Mouse (Mus musculus): ENCODE measurements around the gene Sel1l.
A peak's percentile ranks its signal among the peaks of the same experiment; 100 is the strongest.

Sel1l gene

GRCm38 (mm10) chr12:91849045-91849467 is at the start of gene Sel1l:
Sel1l (minus strand) TSS chr12:91849157.
- peak; percentile 99 for DNase-seq (ENCODE audit: low spot score)

GRCm38 (mm10) chr12:91892622-91893560 is 43.9 kb upstream of the Sel1l start:
- DNase-seq (ENCODE audit: low spot score) = no peak

- no peak for DNase-seq (ENCODE audit: low spot score)
These were observed 31.5 kb upstream of the Sel1l start for GRCm38 (mm10) chr12:91880431-91880830.

- no peak for DNase-seq (ENCODE audit: low spot score)
These were observed 29.9 kb upstream of the Sel1l start for GRCm38 (mm10) chr12:91878912-91879250.

- DNase-seq (ENCODE audit: low spot score) = no peak
These were observed 29.3 kb upstream of the Sel1l start for GRCm38 (mm10) chr12:91878056-91878911.

GRCm38 (mm10) chr12:91877646-91878045 is 28.7 kb upstream of the Sel1l start:
- DNase-seq (ENCODE audit: low spot score) = peak; percentile 21

- no peak for DNase-seq (ENCODE audit: low spot score)
These were observed 21.7 kb upstream of the Sel1l start for GRCm38 (mm10) chr12:91870671-91871070.

- no peak for DNase-seq (ENCODE audit: low spot score)
These were observed 20.4 kb upstream of the Sel1l start for GRCm38 (mm10) chr12:91869352-91869751.

- no peak for DNase-seq (ENCODE audit: low spot score)
These were observed 5.4 kb upstream of the Sel1l start for GRCm38 (mm10) chr12:91854330-91854729.

- peak; percentile 72 for DNase-seq (ENCODE audit: low spot score)
These were observed 438 bp downstream of the Sel1l start for GRCm38 (mm10) chr12:91848394-91849044.

GRCm38 (mm10) chr12:91846038-91846437 is 2.9 kb downstream of the Sel1l start:
- no peak for DNase-seq (ENCODE audit: low spot score)

GRCm38 (mm10) chr12:91845393-91845792 is 3.6 kb downstream of the Sel1l start:
- no peak for DNase-seq (ENCODE audit: low spot score)

GRCm38 (mm10) chr12:91844542-91844941 is 4.4 kb downstream of the Sel1l start:
- DNase-seq (ENCODE audit: low spot score) = peak; percentile 51

- DNase-seq (ENCODE audit: low spot score) = no peak
These were observed 5.1 kb downstream of the Sel1l start for GRCm38 (mm10) chr12:91843888-91844287.

- DNase-seq (ENCODE audit: low spot score) = no peak
These were observed 7.2 kb downstream of the Sel1l start for GRCm38 (mm10) chr12:91841714-91842113.

- no peak for DNase-seq (ENCODE audit: low spot score)
These were observed 10.7 kb downstream of the Sel1l start for GRCm38 (mm10) chr12:91838261-91838660.

GRCm38 (mm10) chr12:91837401-91838065 is 11.4 kb downstream of the Sel1l start:
- DNase-seq (ENCODE audit: low spot score) = no peak

GRCm38 (mm10) chr12:91833939-91834333 is 15.0 kb downstream of the Sel1l start:
- no peak for DNase-seq (ENCODE audit: low spot score)

- no peak for DNase-seq (ENCODE audit: low spot score)
These were observed 15.6 kb downstream of the Sel1l start for GRCm38 (mm10) chr12:91833237-91833938.

- no peak for DNase-seq (ENCODE audit: low spot score)
These were observed 17.5 kb downstream of the Sel1l start for GRCm38 (mm10) chr12:91831410-91831809.

- no peak for DNase-seq (ENCODE audit: low spot score)
These were observed 28.5 kb downstream of the Sel1l start for GRCm38 (mm10) chr12:91820461-91820860.

Data from yolk sac, embryonic 10.5 days (tissue).